Mouse (Mus musculus) cerebellum, postnatal 25 days (tissue): Measurements from ENCODE around the gene Olfr1130.
"Not testable (repeated sequence)": the region's sequence is repeated elsewhere in the genome, so short reads cannot be mapped to it uniquely, and the experiment has no call there.

ENCODE experiments used
- DNase-seq, 2 experiments: peaks; one replicate each; pipeline ENCODE4 v3.0.0; 2021; ENCODE audit warnings: mixed read lengths in 2 of 2

The Olfr1130 gene

GRCm38 (mm10) chr2:87605912-87606311 is at the start of gene Olfr1130:
Gene Olfr1130, plus strand, starts transcription at chr2:87606212.
- not testable (repeated sequence) for DNase-seq

- not testable (repeated sequence) for DNase-seq
These were observed 32.4 kb upstream of the Olfr1130 start, which contains the start of gene Olfr1129 for GRCm38 (mm10) chr2:87573602-87574001. Gene Olfr1129, plus strand, starts transcription at chr2:87573902.

GRCm38 (mm10) chr2:87626804-87627203 is 20.8 kb downstream of the Olfr1130 start, which contains the start of gene Olfr1131:
Gene Olfr1131, plus strand, starts transcription at chr2:87627104.
- DNase-seq = no peak

- DNase-seq = no peak
These were observed 31.4 kb downstream of the Olfr1130 start, which contains the start of gene Olfr1132 for GRCm38 (mm10) chr2:87637435-87637834. Gene Olfr1132, minus strand, starts transcription at chr2:87637535.

DNA sequence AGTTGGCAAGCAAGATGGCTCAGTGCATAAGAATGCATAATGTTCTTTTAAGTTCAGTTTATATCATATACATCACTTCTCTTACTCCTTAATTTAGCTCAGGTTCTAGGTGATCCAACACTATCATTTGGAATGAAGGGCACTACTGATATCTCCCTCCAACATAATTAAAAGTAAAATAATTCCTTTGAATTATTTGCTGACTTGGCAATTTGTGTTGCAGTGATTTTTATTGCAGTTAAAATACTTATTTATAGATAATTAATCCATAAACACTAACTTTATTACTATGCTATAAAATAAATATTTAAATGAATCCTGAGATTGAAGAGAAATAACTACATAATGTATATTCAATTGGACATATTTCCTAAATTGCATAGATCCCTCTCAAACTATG is 36.4 kb downstream of the Olfr1130 start:
- DNase-seq = no peak

GRCm38 (mm10) chr2:87647274-87647673 is 41.3 kb downstream of the Olfr1130 start, which contains the start of gene Olfr1133:
Gene Olfr1133, minus strand, starts transcription at chr2:87647374.
- DNase-seq = no peak

GRCm38 (mm10) chr2:87658360-87658759 is 52.3 kb downstream of the Olfr1130 start, which contains the start of gene Olfr1134:
Gene Olfr1134, minus strand, starts transcription at chr2:87658460.
- no peak for DNase-seq
